Mouse (Mus musculus) embryonic facial prominence, embryonic 13.5 days (tissue): Measurements from ENCODE around the gene Tsen54. TPM values are rescaled to one million over a fixed set of nuclear protein-coding genes. Genes with fewer than 3 reads are reported as not detected.

ENCODE experiments used
- ATAC-seq: fragments of 200-750 bp; cut with Nextera tagmentation; 2 replicates; pipeline ENCODE4 v1.8.0; 2017; ENCODE audit warnings: low read depth; ENCODE audit not compliant: insufficient number of reproducible peaks, insufficient read depth, low FRiP score, low TSS enrichment
- H3K27ac ChIP-seq: fragments of 300-500 bp; sonication (generic); 2 replicates; pipeline ENCODE4 v1.5.1; 2015; ENCODE audit warnings: moderate library complexity, mild to moderate bottlenecking, inconsistent platforms
- H3K27me3 ChIP-seq: fragments of 300-500 bp; sonication (generic); 2 replicates; pipeline ENCODE4 v1.6.1; 2015; ENCODE audit warnings: mild to moderate bottlenecking, inconsistent platforms
- H3K36me3 ChIP-seq: fragments of 300-500 bp; sonication (generic); 2 replicates; pipeline ENCODE4 v1.6.1; 2015; ENCODE audit warnings: mild to moderate bottlenecking, inconsistent platforms
- H3K4me1 ChIP-seq: fragments of 300-500 bp; sonication (generic); 2 replicates; pipeline ENCODE4 v1.6.1; 2015; ENCODE audit warnings: inconsistent platforms
- H3K4me2 ChIP-seq: fragments of 300-500 bp; sonication (generic); 2 replicates; pipeline ENCODE4 v1.6.1; 2015; ENCODE audit warnings: moderate library complexity, mild to moderate bottlenecking, inconsistent platforms
- H3K4me3 ChIP-seq: fragments of 300-500 bp; sonication (generic); 2 replicates; pipeline ENCODE4 v1.5.1; 2015; ENCODE audit warnings: mild to moderate bottlenecking, inconsistent platforms
- H3K9ac ChIP-seq: fragments of 300-500 bp; sonication (generic); 2 replicates; pipeline ENCODE4 v1.6.1; 2015; ENCODE audit warnings: mild to moderate bottlenecking, inconsistent platforms
- H3K9me3 ChIP-seq: fragments of 300-500 bp; sonication (generic); 2 replicates; pipeline ENCODE4 v1.6.1; 2016; ENCODE audit warnings: inconsistent platforms
- WGBS: fragments of 180-500 bp; shearing (Covaris S2); methylation state at CpG from one replicate; pipeline ENCODE4 v1.1.7; 2015; ENCODE audit warnings: mixed read lengths; 5-methylcytosine and 5-hydroxymethylcytosine counted together
- polyA plus RNA-seq: library from polyadenylated mRNA; unstranded; fragments of >200 nt; fragmentation: Nextera tagmentation; extraction: Ambion mirVana; gene quantifications from 2 replicates; pipeline ENCODE4 v1.2.1, GENCODE M21; 2015

Gene Tsen54
- polyA plus RNA-seq, 1 experiment from 2014 or later = 31.3 TPM

DNA sequence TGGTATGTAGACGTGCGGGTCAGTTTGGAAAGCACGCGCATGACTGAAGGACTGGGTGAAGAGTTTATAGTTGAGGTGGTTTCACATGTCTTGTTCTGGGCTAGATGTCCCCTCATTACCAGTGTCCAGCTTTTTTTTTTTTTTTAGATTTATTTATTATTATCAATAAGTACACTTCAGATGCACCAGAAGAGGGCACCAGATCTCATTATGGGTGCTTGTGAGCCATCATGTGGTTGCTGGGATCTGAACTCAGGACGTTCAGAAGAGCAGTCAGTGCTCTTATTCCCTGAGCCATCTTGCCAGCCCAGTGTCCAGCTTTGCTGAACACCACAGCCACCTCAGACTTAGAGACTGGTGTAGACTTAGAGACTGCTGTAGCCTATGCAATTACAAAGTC lies 2.8 kb downstream of the Tsen54 start:
- Histone ChIP-seq H3K4me3 (no peak overlapping the region), H3K9me3 (no peaks in the 10 kb centered on the region), H3K27ac (no peak overlapping the region), H3K36me3 (peaks cover 46% of the 10 kb centered on the region), H3K4me2 (no peak overlapping the region), H3K9ac (no peak overlapping the region), H3K4me1 (peaks cover 21% of the 10 kb centered on the region), H3K27me3 (no peaks in the 10 kb centered on the region)
- ATAC-seq = no peak
- WGBS = 88% methylated on average over 5 of the region's 5 CpGs

DNA sequence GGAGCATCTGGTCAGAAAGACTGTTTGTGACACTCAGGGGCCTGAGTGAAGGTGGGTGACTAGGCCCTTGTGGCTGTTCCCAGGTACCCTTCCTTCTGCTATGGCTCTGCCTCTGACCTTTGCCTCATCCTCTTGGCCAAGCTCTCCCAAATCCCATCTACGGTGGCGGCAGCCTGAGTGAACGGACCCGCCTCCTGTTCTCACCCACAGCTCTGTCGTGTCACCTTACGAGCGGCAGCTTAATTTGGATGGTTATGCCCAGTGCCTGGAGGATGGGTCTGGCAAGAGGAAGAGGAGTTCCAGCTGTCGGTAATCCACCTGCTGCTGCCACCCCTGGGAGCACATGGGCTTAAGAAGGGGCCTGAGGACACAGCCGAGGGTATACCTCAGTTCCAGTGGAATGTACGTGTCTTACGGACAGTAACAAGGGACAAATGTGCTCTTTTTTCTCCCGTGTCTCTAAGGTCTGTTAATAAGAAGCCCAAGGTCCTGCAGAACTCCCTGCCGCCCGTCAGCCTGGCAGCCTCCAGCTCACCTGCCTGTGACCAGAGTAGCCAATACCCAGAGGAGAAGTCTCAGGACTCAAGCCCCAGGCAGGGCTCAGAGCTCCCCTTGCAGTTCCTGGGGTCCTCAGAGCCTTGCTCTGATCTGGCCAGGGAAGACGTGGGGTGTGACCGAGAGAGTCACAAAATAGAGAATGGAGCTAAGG lies 5.5 kb downstream of the Tsen54 start:
- H3K36me3 ChIP-seq = peaks cover 52% of the 10 kb centered on the region
- no peak overlapping the region for H3K9ac ChIP-seq
- H3K27me3 ChIP-seq = peaks cover 12% of the 10 kb centered on the region
- H3K4me1 ChIP-seq = peaks cover 29% of the 10 kb centered on the region
- H3K4me2 ChIP-seq = no peak overlapping the region
- WGBS = 84% methylated on average over 16 of the region's 16 CpGs
- no peak overlapping the region for H3K27ac ChIP-seq
- no peak overlapping the region for H3K4me3 ChIP-seq
- no peaks in the 10 kb centered on the region for H3K9me3 ChIP-seq
- ATAC-seq = no peak

DNA sequence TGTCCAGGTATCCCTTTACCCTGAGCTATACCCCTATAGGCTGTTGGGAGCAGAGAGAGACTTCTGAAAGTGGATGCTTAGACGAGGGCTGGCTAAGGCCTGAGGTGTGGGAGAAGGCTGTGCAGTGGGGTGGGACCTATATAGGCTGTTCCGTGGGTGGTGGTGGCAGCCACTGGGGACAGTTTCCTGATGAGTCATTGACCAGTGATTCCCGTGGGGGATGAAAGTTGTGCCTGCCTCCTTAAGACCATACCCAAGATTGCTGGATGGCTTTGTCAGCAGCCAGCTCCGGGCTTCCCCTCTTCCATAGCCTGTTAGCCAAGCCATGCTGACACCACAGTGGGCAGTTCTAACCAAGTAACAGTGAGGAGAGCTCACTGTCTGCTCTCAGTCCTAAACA lies 6.5 kb downstream of the Tsen54 start:
- peaks cover 52% of the 10 kb centered on the region for H3K36me3 ChIP-seq

DNA sequence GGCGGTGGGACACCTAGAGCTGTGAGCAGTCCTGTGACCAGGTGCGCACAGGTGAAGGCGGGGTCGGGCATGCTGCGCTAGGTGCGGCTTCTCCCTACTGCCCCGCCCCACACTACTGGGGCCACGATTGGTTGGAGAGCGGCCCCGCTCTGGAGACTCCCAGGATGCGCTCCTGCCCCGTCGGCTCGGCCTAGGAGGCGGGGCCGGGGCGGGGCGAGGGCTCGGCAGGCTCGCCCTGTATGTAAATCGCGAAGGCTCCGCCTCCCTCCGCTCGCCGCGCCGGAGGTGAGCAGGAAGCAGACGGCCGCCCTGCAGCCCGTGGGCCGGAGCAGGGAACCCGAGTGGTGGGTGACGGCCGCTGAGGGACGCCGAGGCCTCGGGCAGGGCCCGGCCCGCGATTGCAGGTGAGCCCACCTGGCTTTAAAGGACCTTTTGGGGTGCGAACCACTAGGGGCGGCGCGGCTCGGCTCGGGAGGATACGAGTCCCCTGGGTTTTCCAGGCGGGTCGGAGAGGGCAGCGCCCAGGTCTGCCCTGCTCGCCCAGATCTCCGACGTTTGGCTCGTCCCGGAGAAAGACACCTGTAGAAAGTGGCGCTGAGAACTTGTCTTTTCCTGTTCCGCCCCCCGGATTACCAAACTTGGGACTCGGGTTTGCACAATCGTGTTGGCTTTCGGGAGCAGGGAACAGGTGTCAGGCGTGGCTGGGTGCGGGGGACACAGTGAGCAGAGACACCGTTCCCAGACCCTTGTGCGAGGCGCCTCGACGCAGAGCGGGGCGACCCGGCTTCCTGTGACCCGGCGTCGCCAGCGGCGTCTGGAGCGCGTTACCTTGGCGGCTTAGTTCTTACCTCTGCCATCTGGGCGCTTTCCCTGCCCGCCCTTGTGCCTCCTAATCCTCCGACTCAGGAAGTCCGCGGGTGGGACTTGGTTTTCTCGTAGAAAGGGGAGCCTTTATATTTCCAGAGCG lies 9.5 kb downstream of the Tsen54 start, which contains the start of gene Llgl2:
Gene Llgl2, plus strand, starts transcription at position 276 of the 967 bp plus-strand sequence.
- under 1% methylated on average over 84 of the region's 87 CpGs for WGBS
- H3K4me3 ChIP-seq = peak within 1 kb of the TSS; percentile 61
- H3K27me3 ChIP-seq = peaks cover 44% of the 10 kb centered on the region
- no peak within 1 kb of the TSS for H3K27ac ChIP-seq
- H3K4me2 ChIP-seq = peak within 1 kb of the TSS; percentile 94
- peaks cover 35% of the 10 kb centered on the region for H3K36me3 ChIP-seq
- H3K9ac ChIP-seq = peak within 1 kb of the TSS; percentile 75
- no peaks in the 10 kb centered on the region for H3K9me3 ChIP-seq
- peaks cover 18% of the 10 kb centered on the region for H3K4me1 ChIP-seq
- peak; percentile 93 for ATAC-seq

More for the DNA sequence above, 6.5 kb downstream of the Tsen54 start:
- Histone ChIP-seq H3K4me1 (peaks cover 20% of the 10 kb centered on the region), H3K4me3 (no peak overlapping the region), H3K27me3 (peaks cover 21% of the 10 kb centered on the region), H3K9me3 (no peaks in the 10 kb centered on the region), H3K4me2 (no peak overlapping the region), H3K27ac (no peak overlapping the region), H3K9ac (0 out of 2 replicates have a peak overlapping the region, but pooled peaks have one; percentile 40)
- ATAC-seq = no peak
- 80% methylated on average over 4 of the region's 4 CpGs for WGBS

DNA sequence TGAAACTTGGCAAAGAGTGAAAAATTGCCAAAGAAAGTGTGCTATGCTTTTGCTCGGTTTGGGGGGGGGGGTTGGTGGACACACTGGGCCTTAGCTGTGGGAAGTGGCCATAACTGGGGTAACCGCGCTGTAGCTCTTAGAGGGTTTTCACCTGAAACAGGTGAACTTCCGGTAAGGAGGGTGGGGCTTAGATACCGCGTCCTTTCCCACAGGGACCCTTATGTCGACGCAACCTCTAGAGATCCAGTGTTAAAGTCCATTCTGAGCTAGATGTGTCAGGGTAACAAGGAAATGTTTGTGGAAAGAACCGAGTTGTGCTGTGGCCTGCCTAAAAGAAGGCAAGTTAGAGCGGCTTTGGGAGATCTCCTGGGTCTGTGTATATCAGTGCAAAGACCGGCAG lies 10.3 kb downstream of the Tsen54 start:
- Histone ChIP-seq H3K36me3 (peaks cover 32% of the 10 kb centered on the region), H3K4me1 (peaks cover 18% of the 10 kb centered on the region), H3K4me3 (peak overlapping the region; percentile 61), H3K27ac (no peak overlapping the region), H3K4me2 (peak overlapping the region; percentile 94), H3K9me3 (no peaks in the 10 kb centered on the region), H3K9ac (peak overlapping the region; percentile 75), H3K27me3 (peaks cover 51% of the 10 kb centered on the region)
- WGBS = 14% methylated on average over 11 of the region's 11 CpGs
- ATAC-seq = no peak

DNA sequence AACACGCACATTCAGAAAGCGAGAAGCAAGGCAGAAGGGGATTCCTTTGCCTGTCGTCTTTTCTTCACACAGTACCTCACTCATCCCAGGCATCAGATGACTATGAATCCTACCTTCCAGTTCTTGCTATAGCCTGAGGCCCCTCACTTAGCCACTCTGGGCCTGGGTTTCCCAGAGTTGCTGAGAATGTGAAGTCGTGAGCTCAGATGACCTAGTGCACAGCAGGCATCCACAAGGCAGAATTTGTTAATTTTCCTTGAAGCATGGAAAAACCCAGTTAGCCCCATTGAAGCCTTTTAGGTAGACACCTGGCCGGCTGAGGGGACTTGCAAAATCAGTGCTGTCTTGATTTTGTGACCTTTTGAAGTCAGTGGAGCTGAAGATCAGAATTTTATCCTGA lies 12.0 kb downstream of the Tsen54 start:
- Histone ChIP-seq H3K27ac (no peak overlapping the region), H3K9me3 (no peaks in the 10 kb centered on the region), H3K4me2 (no peak overlapping the region), H3K9ac (no peak overlapping the region), H3K4me1 (peaks cover 24% of the 10 kb centered on the region), H3K4me3 (no peak overlapping the region), H3K36me3 (peaks cover 15% of the 10 kb centered on the region), H3K27me3 (peaks cover 67% of the 10 kb centered on the region)
- no peak for ATAC-seq
- WGBS = 40% methylated on average over 5 of the region's 5 CpGs

DNA sequence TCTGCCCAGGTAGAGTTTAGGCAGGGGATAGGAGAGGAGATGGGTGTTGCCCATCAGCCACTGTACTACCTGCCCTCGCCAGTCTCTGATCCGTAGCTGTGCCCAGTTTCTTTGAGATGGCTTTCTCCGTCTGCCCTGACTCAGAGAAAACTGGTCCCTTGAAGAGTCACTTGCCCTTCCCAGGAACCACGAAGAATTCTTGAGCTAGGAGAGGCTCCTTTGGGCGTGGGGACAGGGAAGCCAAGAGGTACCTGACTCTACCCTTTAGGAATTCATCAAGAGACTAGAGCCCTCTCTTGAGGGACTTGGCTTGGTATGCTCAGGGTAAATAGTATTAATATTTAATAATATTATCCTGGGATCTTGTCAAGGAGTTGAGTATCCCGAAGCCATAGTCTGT lies 13.1 kb downstream of the Tsen54 start:
- WGBS = 86% methylated on average over 6 of the region's 6 CpGs
- Histone ChIP-seq H3K4me3 (no peak overlapping the region), H3K27me3 (peaks cover 79% of the 10 kb centered on the region), H3K9me3 (no peaks in the 10 kb centered on the region), H3K4me1 (peaks cover 30% of the 10 kb centered on the region), H3K27ac (no peak overlapping the region), H3K9ac (0 out of 2 replicates have a peak overlapping the region, but pooled peaks have one; percentile 21), H3K36me3 (peaks cover 4% of the 10 kb centered on the region; the same call in 1 of the 2 replicates), H3K4me2 (no peak overlapping the region)
- ATAC-seq = no peak

DNA sequence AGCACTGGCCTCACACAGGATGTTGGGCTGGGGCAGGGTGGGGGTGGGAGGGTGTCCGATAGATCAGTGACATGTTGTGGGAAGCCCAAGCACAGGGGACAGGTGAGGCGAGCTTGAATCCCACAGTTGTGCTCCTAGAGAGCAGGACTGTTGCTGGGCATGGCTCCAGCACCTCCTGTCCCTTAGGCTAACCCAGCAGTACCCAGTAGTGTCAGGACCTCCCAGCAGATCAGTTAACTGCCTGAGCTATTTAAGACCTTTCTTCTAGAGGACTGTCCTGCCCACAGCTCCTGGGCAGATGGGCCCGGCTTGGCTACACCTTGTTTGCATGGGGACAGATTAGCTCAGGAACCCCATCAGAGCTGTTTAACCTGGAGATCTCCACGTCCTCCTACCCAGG lies 14.5 kb downstream of the Tsen54 start:
- Histone ChIP-seq H3K4me3 (no peak overlapping the region), H3K36me3 (no peaks in the 10 kb centered on the region), H3K9me3 (no peaks in the 10 kb centered on the region), H3K27ac (no peak overlapping the region), H3K27me3 (peaks cover 77% of the 10 kb centered on the region), H3K4me2 (no peak overlapping the region), H3K4me1 (peaks cover 33% of the 10 kb centered on the region), H3K9ac (no peak overlapping the region)
- WGBS = 50% methylated on average over 4 of the region's 4 CpGs
- no peak for ATAC-seq

DNA sequence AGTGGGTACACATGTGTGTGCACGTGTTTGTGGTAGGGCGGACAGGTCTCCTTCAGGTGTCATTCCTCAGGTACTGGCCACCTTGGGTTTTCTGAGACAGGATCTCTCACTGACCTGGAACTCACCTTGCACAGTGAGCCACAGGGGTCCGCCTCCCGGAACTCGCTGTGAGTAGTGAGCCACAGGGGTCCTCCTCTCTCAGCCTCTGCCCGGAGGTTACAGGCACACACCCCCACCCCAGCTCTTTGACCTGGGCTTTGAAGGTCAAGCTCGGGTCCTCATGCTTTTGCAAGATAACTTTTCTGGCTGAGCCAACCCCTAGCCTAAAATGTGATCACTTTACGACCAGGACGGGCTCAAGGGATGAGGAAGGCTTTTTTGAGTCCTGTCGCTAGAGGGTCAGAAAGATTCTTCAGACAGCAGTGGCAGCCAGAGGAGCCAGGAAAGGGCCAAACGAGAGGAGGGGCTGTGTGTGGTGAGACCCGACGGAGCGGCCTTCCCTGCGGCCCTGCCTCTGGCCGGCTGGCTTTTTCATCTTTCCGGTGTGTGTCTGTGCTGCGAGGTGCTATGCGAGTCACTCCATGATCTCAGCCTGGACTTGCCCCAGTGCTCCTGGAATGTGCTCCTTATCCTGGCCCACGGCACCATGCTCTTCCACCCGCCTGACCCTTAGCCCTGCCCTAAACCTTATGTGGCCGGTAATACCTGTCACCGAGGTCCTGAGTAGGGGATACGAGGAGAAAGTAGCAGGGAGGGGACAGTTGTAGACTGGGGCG lies 16.2 kb downstream of the Tsen54 start:
- Histone ChIP-seq H3K4me2 (no peak overlapping the region), H3K4me3 (no peak overlapping the region), H3K9me3 (no peaks in the 10 kb centered on the region), H3K27ac (no peak overlapping the region), H3K36me3 (no peaks in the 10 kb centered on the region), H3K4me1 (peaks cover 32% of the 10 kb centered on the region), H3K27me3 (peaks cover 61% of the 10 kb centered on the region), H3K9ac (no peak overlapping the region)
- ATAC-seq = no peak
- 20% methylated on average over 25 of the region's 25 CpGs for WGBS

DNA sequence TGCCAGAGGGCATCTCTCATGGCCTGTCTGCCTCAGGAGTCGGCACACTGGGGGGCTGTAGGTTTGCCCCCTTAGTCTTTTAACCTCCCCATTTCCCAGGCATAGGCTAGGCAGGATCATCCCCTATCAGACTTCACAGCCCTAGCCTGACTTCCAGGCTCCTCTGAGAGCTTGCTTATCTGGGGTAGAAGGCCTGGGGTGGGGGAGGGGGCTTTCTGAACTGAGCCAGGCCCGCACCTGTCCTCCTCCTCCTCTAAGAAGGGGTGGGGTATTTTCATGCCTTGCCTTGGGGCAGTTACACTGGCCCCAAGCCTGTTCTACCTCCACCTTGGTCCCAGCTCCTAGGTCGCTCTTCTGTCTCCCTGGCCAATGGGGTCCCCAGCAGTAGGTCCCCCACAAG lies 17.0 kb downstream of the Tsen54 start:
- peaks cover 33% of the 10 kb centered on the region for H3K4me1 ChIP-seq
- no peak overlapping the region for H3K4me2 ChIP-seq
- 45% methylated on average over 3 of the region's 3 CpGs for WGBS

DNA sequence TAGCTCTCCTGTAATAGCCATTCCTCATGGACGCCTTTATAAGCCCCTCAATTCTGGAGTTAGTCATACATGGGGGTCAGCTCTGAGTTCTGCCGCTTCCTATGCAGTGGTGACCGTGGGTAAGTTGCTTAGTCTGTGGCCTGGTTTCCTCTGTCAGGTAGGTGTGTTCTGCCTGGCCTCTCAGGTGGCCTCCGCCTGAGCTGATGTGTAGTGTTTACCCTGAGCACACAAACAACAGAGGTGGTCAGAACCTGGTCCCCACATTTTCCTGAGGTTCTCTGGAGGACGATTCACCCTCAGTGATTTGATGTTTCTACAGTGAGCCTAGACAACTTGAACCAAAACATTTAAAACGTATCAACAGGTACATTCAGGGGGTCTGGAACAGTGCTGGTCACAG lies 17.5 kb downstream of the Tsen54 start:
- Histone ChIP-seq H3K36me3 (no peaks in the 10 kb centered on the region), H3K27ac (no peak overlapping the region), H3K27me3 (peaks cover 54% of the 10 kb centered on the region), H3K4me2 (no peak overlapping the region), H3K9ac (no peak overlapping the region), H3K9me3 (no peaks in the 10 kb centered on the region), H3K4me3 (no peak overlapping the region), H3K4me1 (peaks cover 35% of the 10 kb centered on the region)
- no peak for ATAC-seq
- 64% methylated on average over 6 of the region's 6 CpGs for WGBS

More for the DNA sequence above, 17.0 kb downstream of the Tsen54 start:
- H3K36me3 ChIP-seq = no peaks in the 10 kb centered on the region
- peak overlapping the region; percentile 21; the same call in 1 of the 2 replicates for H3K9ac ChIP-seq
- ATAC-seq = no peak
- peaks cover 59% of the 10 kb centered on the region for H3K27me3 ChIP-seq
- no peak overlapping the region for H3K4me3 ChIP-seq
- no peaks in the 10 kb centered on the region for H3K9me3 ChIP-seq
- no peak overlapping the region for H3K27ac ChIP-seq
